Mouse (Mus musculus) spleen, adult 2 months (tissue): ENCODE data around the gene Wdr17. TPM values are rescaled to one million over a fixed set of nuclear protein-coding genes. Genes with fewer than 3 reads are reported as not detected.

Experiments
- DNase-seq, 2 experiments: peaks; one replicate each; pipeline versions ENCODE4 v3.0.0 to v3.0.0-alpha.2; 2012 to 2021; ENCODE audit warnings: low spot score in 2 of 2, low read depth in 1 of 2
- H3K27ac ChIP-seq: fragments of 200-500 bp; 2 replicates; pipeline ENCODE4 v1.5.1; 2012; ENCODE audit warnings: low read length, inconsistent platforms; ENCODE audit not compliant: insufficient read depth
- H3K27me3 ChIP-seq: fragments of 200-500 bp; 2 replicates; pipeline ENCODE4 v1.6.1; 2012; ENCODE audit warnings: mild to moderate bottlenecking, moderate library complexity, low read length, inconsistent platforms; ENCODE audit not compliant: control insufficient read depth, insufficient read depth
- H3K36me3 ChIP-seq: fragments of 200-500 bp; 2 replicates; pipeline ENCODE4 v1.6.1; 2012; ENCODE audit warnings: mild to moderate bottlenecking, low read length, inconsistent platforms; ENCODE audit not compliant: control insufficient read depth, insufficient read depth
- H3K4me1 ChIP-seq: fragments of 200-500 bp; 2 replicates; pipeline ENCODE4 v1.6.1; 2011; ENCODE audit warnings: inconsistent platforms; ENCODE audit not compliant: control insufficient read depth, insufficient read depth, insufficient read length
- H3K4me3 ChIP-seq: fragments of 200-500 bp; 2 replicates; pipeline ENCODE4 v1.5.1; 2011; ENCODE audit warnings: mild to moderate bottlenecking, inconsistent platforms; ENCODE audit not compliant: insufficient read depth, insufficient read length; ENCODE audit errors: extremely low read depth
- CTCF ChIP-seq: fragments of 200-500 bp; IDR thresholded peaks from 2 replicates; pipeline ENCODE4 v1.5.1; 2011; ENCODE audit warnings: mild to moderate bottlenecking, inconsistent platforms; ENCODE audit not compliant: insufficient read depth, insufficient read length, insufficient replicate concordance; ENCODE audit errors: extremely low read depth
- POLR2A ChIP-seq: fragments of 200-500 bp; IDR thresholded peaks from 2 replicates; pipeline ENCODE4 v1.6.1; 2011; ENCODE audit warnings: low read depth, low read length, inconsistent platforms
- WGBS: fragments of 180-500 bp; shearing (Covaris S2); methylation state at CpG from one replicate; pipeline ENCODE4 v1.1.7; 2018; 5-methylcytosine and 5-hydroxymethylcytosine counted together
- polyA plus RNA-seq: library from polyadenylated mRNA; depleted of rRNA; stranded (reverse); fragments of >200 nt; gene quantifications from 2 replicates; pipeline ENCODE4 v1.2.3, GENCODE M21; 2012

Wdr17 gene
- polyA plus RNA-seq, 1 experiment, result not detected

GRCm38 (mm10) chr8:54894637-54895322 lies 7.8 kb upstream of the Wdr17 start:
- H3K27ac ChIP-seq, result no peak overlapping the region
- WGBS, result 75% methylated on average over 2 of the region's 2 CpGs

GRCm38 (mm10) chr8:54894180-54894579 lies 7.2 kb upstream of the Wdr17 start:
- 83% methylated on average over 1 of the region's 1 CpGs for WGBS
- H3K27me3 ChIP-seq, result no peaks in the 10 kb centered on the region
- no peak overlapping the region for H3K4me3 ChIP-seq
- TF ChIP-seq POLR2A, result no peak
- TF ChIP-seq CTCF, result no peak
- H3K4me1 ChIP-seq, result no peaks in the 10 kb centered on the region
- H3K27ac ChIP-seq, result no peak overlapping the region
- DNase-seq, result no peak
- H3K36me3 ChIP-seq, result no peaks in the 10 kb centered on the region

More at GRCm38 (mm10) chr8:54894637-54895322, 7.8 kb upstream of the Wdr17 start:
- no peak for DNase-seq
- Histone ChIP-seq H3K4me1 (no peaks in the 10 kb centered on the region), H3K36me3 (no peaks in the 10 kb centered on the region), H3K27me3 (no peaks in the 10 kb centered on the region), H3K4me3 (no peak overlapping the region)
- TF ChIP-seq POLR2A (no peak), CTCF (no peak)

DNA sequence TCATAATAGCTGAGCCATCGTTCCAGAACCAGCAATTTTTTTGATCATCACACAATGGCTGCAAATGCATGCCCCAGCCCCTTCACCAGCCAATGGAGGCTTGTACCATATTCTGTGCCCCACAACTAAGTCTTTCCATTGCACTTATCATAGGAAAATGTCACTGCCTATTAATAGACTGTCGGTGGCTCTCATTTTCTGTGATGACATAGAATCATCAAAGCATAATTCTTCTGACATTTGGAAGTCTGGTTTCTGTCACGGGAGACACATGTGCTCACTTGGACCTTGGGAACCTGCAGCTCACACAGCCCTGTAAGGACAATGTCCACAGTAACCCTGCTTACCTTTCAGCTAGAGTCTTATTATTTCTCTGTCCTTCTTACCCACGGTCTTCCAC lies 424 bp downstream of the Wdr17 start:
- WGBS, result 86% methylated on average over 4 of the region's 4 CpGs
- DNase-seq, result no peak
- Histone ChIP-seq H3K27ac (no peak overlapping the region), H3K27me3 (no peaks in the 10 kb centered on the region), H3K4me1 (no peaks in the 10 kb centered on the region), H3K36me3 (no peaks in the 10 kb centered on the region), H3K4me3 (no peak overlapping the region)
- TF ChIP-seq POLR2A, result no peak
- no peak for TF ChIP-seq CTCF

DNA sequence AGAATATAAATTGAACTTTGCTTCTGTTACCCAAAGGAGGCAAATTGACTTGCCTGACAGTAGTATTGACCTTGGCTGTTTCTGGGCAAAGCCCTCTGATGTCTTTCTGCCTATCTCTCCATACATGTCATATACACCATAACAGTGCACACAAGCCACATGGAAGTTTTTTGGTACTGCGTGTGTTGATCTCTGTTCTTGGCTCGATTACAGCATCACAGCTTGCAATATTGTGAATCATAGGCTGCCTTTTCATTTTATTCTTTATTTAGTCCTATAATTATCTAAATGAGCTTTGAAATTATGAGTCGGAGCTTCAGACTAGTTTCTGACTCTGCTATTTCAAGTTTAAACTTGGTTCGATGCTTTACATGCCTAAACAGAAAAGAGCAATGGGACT lies 10.5 kb downstream of the Wdr17 start:
- no peak overlapping the region for H3K27ac ChIP-seq
- no peaks in the 10 kb centered on the region for H3K36me3 ChIP-seq
- no peak for DNase-seq
- no peaks in the 10 kb centered on the region for H3K27me3 ChIP-seq
- H3K4me3 ChIP-seq, result no peak overlapping the region
- no peaks in the 10 kb centered on the region for H3K4me1 ChIP-seq
- TF ChIP-seq CTCF (no peak), POLR2A (no peak)
- 87% methylated on average over 4 of the region's 4 CpGs for WGBS

DNA sequence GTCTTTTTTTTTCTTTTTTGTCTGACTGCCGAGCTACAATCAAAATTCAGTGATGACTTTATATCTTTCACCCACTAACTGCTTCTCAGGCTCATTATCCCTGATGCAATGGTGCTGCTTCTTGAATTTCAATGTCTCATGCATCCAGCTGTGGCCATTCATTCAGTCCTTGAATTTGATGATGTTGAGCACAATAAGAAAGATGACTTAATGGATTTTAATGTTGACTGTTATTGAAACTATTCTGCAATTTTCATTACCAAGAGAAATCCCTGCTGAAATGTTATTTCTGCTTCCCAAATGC lies 22.3 kb downstream of the Wdr17 start:
- TF ChIP-seq CTCF, result no peak
- TF ChIP-seq POLR2A, result no peak
- WGBS, result 75% methylated on average over 1 of the region's 1 CpGs

GRCm38 (mm10) chr8:54864038-54864760 lies 22.8 kb downstream of the Wdr17 start:
- H3K4me3 ChIP-seq, result no peak overlapping the region
- TF ChIP-seq POLR2A, result no peak
- no peak for TF ChIP-seq CTCF
- 75% methylated on average over 4 of the region's 4 CpGs for WGBS
- no peaks in the 10 kb centered on the region for H3K4me1 ChIP-seq
- no peak for DNase-seq
- no peak overlapping the region for H3K27ac ChIP-seq
- H3K27me3 ChIP-seq, result no peaks in the 10 kb centered on the region
- no peaks in the 10 kb centered on the region for H3K36me3 ChIP-seq

More for the DNA sequence above, 22.3 kb downstream of the Wdr17 start:
- Histone ChIP-seq H3K27ac (no peak overlapping the region), H3K36me3 (no peaks in the 10 kb centered on the region), H3K4me1 (no peaks in the 10 kb centered on the region), H3K4me3 (no peak overlapping the region), H3K27me3 (no peaks in the 10 kb centered on the region)
- DNase-seq, result no peak
